Mouse (Mus musculus): ENCODE data around the gene Jazf1. TPM values are rescaled to one million over a fixed set of nuclear protein-coding genes. Genes with fewer than 3 reads are reported as not detected.

The Jazf1 gene
- polyA plus RNA-seq (2016; fragmentation: Nextera tagmentation; extraction: Ambion mirVana): 4.6 and 6.1 TPM in 2 replicates

DNA sequence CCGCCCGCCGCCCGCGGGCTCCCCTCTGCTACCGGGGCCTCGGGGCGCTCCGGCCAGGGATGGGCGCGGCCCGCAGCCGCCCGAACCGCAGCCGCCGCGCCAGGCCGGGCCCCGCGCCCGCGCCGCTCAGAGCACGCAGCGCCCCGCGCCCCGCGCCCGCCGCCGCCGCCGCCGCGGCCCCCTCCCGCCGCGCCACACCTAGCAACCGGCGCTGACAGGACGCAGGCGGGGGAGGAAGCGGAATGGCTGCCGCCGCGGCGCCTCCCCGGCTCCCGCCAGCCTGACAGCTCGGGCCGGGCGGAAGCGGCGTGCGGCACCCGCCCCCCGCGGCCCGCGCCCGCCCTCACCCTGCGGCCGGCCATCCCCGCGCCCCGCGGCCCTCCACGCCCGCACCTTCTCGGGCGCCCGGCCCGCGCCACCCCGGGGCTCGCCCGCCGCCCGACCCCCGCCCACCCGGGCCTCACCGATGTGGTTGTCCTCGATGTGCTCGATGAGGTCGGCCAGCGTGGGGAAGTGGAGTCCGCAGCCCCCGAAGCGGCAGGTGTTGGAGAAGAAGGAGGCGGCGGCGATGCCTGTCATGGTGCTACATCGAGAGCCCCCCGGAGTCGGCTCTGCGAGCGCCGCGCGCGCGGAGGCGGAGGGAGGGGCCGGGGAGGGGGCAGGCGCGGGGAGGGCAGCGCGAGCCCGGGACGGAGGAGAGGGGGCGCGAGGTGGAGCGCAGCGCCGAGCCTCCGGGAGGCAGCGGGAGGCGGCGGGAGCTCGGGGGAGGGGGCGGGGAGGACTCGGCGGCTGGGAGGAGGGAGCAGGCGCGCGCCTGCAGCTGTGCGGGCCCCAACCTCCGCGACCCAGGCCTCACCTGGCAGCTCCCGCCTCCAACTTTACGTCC lies at the start of gene Jazf1:
TSS of gene Jazf1 (minus strand) at position 643 of the 886 bp plus-strand sequence.
- DNase-seq (ENCODE audit: low spot score): peak; percentile 66
- Histone ChIP-seq H3K27me3 (ENCODE audit: insufficient read depth, poor library complexity, severe bottlenecking) (peaks cover 63% of the 10 kb centered on the region), H3K9me3 (no peaks in the 10 kb centered on the region), H3K36me3 (no peaks in the 10 kb centered on the region), H3K27ac (peak within 1 kb of the TSS; percentile 89), H3K4me3 (peak within 1 kb of the TSS; percentile 78), H3K4me1 (replicated peaks) (peaks cover 17% of the 10 kb centered on the region)
- WGBS: 7% methylated on average over 120 of the region's 133 CpGs

DNA sequence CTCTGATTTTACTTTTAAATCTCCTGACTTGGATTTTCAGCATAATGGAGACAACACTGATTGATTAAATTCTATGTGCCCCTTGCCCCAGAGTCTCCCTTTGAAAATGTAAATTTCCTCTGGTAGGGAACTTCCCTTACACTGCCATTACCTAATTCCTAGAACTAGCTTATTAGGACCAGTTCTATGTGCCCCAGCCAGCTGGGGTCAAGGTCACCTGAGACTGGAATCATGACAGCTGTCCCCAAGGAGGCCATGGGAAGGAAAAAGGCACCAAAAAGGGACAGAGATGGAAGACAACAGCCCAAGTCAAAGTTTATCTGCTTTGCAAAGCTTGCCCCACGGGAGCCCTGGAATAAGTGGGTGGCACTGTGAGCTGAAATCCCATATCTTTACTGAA lies 49.4 kb upstream of the Jazf1 start:
- Histone ChIP-seq H3K9me3 (no peaks in the 10 kb centered on the region), H3K27me3 (ENCODE audit: insufficient read depth, poor library complexity, severe bottlenecking) (no peaks in the 10 kb centered on the region), H3K27ac (peak overlapping the region; percentile 12; the same call in 1 of the 2 replicates), H3K4me1 (replicated peaks) (peaks cover 12% of the 10 kb centered on the region), H3K4me3 (no peak overlapping the region), H3K36me3 (no peaks in the 10 kb centered on the region)
- peak; percentile 23 for DNase-seq (ENCODE audit: low spot score)
- WGBS: 66% methylated on average over 1 of the region's 1 CpGs

DNA sequence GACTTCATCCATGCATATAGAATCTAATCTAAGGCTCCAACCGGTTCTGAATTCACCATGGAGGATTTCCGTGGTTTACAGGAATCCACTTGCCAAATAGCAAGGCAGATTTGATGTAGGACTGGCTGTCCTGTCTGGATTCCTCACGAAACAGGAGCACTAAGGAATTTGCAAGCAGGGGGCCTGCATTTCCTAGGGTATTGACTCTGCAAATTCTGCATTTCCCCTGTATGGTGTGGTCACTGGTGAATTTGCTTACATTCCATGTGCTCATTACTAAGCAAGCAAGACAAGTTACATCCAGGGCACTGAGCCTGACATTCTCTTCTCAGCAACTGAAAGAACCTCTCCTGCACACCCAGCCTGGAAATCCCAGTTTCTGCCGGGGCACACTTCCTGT lies 18.4 kb upstream of the Jazf1 start:
- WGBS: 64% methylated on average over 4 of the region's 4 CpGs
- Histone ChIP-seq H3K27ac (no peak overlapping the region), H3K4me1 (replicated peaks) (no peaks in the 10 kb centered on the region; the same call in 1 of the 2 replicates), H3K4me3 (no peak overlapping the region), H3K9me3 (no peaks in the 10 kb centered on the region), H3K36me3 (no peaks in the 10 kb centered on the region), H3K27me3 (ENCODE audit: insufficient read depth, poor library complexity, severe bottlenecking) (no peaks in the 10 kb centered on the region)
- DNase-seq (ENCODE audit: low spot score): no peak

DNA sequence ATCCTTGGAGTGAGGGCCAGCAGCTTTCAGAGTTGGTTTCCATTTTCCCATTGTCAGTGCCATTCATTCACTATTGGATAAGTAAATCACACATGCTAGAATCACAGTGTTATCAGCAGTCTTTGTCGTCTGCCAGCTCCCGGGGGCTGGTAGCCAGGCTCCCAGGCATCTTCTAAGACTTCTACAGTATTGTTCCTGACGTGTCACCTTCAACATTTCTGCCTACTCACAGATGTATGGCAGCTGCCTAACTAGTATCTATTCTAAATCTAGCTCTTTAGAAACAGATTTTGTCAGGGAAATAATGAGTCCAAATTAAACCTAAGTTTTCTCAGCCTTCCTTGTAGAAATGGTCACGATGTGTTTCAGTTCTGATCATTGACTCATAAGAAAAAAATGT lies 12.8 kb upstream of the Jazf1 start:
- Histone ChIP-seq H3K27ac (no peak overlapping the region), H3K4me1 (replicated peaks) (no peaks in the 10 kb centered on the region), H3K36me3 (no peaks in the 10 kb centered on the region), H3K9me3 (no peaks in the 10 kb centered on the region), H3K27me3 (ENCODE audit: insufficient read depth, poor library complexity, severe bottlenecking) (no peaks in the 10 kb centered on the region; the same call in 1 of the 2 replicates), H3K4me3 (no peak overlapping the region)
- no peak for DNase-seq (ENCODE audit: low spot score)
- 86% methylated on average over 4 of the region's 4 CpGs for WGBS

DNA sequence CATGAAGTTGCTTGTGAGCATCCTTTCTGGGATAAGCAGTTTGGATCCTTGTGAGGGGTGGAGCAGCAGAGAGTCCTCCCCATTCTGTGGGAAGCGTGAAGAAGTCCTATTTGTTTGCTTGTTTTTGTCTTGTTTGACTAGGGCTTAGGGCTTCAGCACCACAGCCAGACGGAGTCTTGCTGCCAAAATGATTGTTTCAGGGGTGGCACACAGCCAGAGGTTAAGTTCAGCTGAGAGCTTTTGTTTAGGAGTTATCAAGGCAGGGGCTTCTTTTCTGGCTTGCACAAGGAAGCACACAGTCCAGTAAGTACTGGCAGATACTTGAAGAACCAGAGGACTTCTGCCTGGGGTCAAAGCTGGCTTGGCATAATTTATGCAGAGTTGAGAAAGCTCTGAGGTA lies 10.2 kb upstream of the Jazf1 start:
- Histone ChIP-seq H3K27ac (no peak overlapping the region), H3K4me3 (no peak overlapping the region), H3K4me1 (replicated peaks) (peaks cover 10% of the 10 kb centered on the region; the same call in 1 of the 2 replicates), H3K9me3 (no peaks in the 10 kb centered on the region), H3K27me3 (ENCODE audit: insufficient read depth, poor library complexity, severe bottlenecking) (no peaks in the 10 kb centered on the region; the same call in 1 of the 2 replicates), H3K36me3 (no peaks in the 10 kb centered on the region)
- 41% methylated on average over 2 of the region's 2 CpGs for WGBS
- DNase-seq (ENCODE audit: low spot score): no peak

DNA sequence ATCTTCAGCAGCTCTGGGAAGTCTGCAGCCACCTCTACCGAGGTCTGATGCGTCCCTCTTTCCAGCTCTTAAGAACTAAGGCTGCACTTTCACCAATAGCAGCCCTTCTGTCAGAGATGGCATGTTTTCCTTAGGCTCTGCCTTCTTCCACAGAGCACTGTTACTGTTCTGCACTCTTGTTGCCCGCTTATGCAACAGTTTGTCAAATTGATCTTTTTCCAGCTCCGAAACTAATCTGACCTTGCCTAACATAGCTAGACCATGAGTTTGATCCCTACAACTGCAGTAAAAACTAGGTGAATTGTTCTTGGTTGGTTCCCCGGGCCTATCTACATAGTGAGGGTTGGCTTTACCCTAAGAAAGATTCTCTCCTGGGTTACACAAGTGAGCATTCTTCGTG lies 3.3 kb upstream of the Jazf1 start:
- no peak for DNase-seq (ENCODE audit: low spot score)
- Histone ChIP-seq H3K27me3 (ENCODE audit: insufficient read depth, poor library complexity, severe bottlenecking) (peaks cover 59% of the 10 kb centered on the region), H3K9me3 (no peaks in the 10 kb centered on the region), H3K4me1 (replicated peaks) (peaks cover 27% of the 10 kb centered on the region), H3K36me3 (no peaks in the 10 kb centered on the region), H3K27ac (no peak overlapping the region), H3K4me3 (no peak overlapping the region)
- WGBS: 85% methylated on average over 6 of the region's 6 CpGs

DNA sequence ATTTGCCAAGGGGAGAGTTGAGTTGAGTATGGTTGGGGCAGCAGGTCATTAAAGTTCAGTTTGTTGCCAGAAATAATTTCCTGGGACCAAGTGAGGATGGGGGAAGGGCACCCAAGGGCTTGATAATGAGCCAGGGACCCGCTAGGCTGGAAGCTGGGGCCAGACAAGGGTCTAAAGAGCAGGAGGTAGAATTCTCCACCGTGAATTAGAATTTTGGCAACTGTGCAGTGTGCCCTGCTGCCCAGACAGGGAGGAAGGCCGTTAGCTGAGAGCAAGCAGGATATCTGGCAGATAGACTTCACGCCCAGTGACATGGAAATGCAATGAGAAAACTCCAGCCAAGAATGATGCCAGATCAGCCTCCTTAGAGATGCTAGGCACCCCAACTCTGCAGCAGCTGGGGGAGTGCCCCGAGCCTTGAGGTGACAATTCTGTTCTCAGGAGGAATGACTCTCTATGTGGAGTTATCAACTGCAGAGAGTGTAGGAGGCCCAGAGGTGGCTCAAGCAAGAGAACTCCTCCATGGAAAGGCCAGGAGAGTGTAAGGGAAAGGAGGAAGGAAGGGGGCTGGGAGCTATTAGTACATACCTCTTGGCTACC lies 1.6 kb upstream of the Jazf1 start:
- Histone ChIP-seq H3K27me3 (ENCODE audit: insufficient read depth, poor library complexity, severe bottlenecking) (peaks cover 65% of the 10 kb centered on the region), H3K27ac (no peak overlapping the region), H3K4me1 (replicated peaks) (peaks cover 23% of the 10 kb centered on the region), H3K4me3 (no peak overlapping the region), H3K36me3 (no peaks in the 10 kb centered on the region), H3K9me3 (no peaks in the 10 kb centered on the region)
- no peak for DNase-seq (ENCODE audit: low spot score)
- 37% methylated on average over 5 of the region's 5 CpGs for WGBS

DNA sequence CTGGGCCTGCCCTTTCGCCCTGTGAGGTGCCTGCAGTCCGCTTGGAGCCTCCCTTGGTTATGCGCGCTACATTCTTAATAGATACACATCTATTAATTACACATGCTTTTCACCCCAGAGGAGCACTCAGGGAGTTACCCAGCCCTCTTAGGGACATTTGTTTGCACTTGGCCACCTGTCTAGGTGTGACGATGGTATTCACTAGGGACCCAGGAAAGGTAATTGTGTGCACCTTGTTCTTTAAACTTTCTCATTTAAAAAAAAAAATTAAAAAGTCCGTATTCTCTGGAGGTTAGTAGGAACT lies 396 bp upstream of the Jazf1 start:
- WGBS: 4% methylated on average over 6 of the region's 6 CpGs
- H3K4me1 ChIP-seq (replicated peaks): peaks cover 17% of the 10 kb centered on the region
- no peaks in the 10 kb centered on the region for H3K36me3 ChIP-seq
- H3K27ac ChIP-seq: peak overlapping the region; percentile 89
- H3K9me3 ChIP-seq: no peaks in the 10 kb centered on the region
- DNase-seq (ENCODE audit: low spot score): no peak
- peak overlapping the region; percentile 78 for H3K4me3 ChIP-seq
- H3K27me3 ChIP-seq (ENCODE audit: insufficient read depth, poor library complexity, severe bottlenecking): peaks cover 65% of the 10 kb centered on the region

DNA sequence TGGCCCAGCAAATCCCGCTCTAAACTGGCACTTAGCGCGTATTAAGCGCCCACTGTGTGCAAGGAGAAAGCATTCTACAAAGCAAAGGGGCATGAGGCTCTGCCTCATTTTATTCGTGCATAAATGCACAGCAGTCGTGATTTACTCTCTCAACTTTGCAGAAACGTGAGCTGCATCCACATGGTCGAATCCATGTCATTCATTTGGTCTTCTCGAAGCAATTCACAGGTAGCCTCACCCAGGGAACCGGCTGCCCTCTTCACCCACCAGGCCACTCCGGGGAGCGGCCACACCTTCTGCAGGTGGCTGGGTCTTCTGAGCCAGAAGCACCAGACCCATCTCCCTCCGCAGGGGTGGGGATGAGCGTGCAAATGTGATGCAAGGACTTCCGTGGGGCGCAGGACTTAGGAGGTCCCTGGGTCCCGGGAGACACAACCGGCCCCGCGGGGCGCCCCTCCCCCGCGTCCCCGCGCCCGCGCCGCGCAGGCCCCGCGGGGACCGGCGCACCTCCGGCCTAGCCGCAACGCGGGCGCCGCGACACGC lies 914 bp downstream of the Jazf1 start:
- H3K27ac ChIP-seq: peak overlapping the region; percentile 89
- peaks cover 17% of the 10 kb centered on the region for H3K4me1 ChIP-seq (replicated peaks)
- no peaks in the 10 kb centered on the region for H3K9me3 ChIP-seq
- H3K36me3 ChIP-seq: no peaks in the 10 kb centered on the region
- DNase-seq (ENCODE audit: low spot score): peak; percentile 36
- WGBS: 4% methylated on average over 40 of the region's 41 CpGs
- peaks cover 56% of the 10 kb centered on the region for H3K27me3 ChIP-seq (ENCODE audit: insufficient read depth, poor library complexity, severe bottlenecking)
- peak overlapping the region; percentile 78 for H3K4me3 ChIP-seq

DNA sequence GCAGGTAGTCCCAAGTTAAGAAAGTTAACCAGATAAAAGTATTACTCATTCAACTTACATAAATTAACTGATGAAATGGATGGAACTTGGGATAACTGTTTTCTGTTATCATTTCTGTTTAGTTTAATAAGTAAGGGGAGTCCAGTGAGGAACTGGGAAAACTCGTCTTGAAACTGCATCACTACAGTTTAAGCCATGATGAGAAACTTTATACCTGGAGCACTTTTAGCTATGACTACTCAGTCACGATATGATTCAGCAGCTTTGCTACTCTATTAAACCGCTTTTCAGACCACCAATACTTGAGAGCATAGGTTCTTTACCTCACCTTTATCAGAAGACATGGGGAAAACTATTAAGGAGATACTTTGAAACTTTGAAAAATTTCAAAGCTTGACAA lies 1.5 kb downstream of the Jazf1 start:
- Histone ChIP-seq H3K27ac (no peak overlapping the region), H3K4me1 (replicated peaks) (peaks cover 17% of the 10 kb centered on the region), H3K27me3 (ENCODE audit: insufficient read depth, poor library complexity, severe bottlenecking) (peaks cover 51% of the 10 kb centered on the region), H3K9me3 (no peaks in the 10 kb centered on the region), H3K4me3 (peak overlapping the region; percentile 78), H3K36me3 (no peaks in the 10 kb centered on the region)
- 58% methylated on average over 3 of the region's 3 CpGs for WGBS
- DNase-seq (ENCODE audit: low spot score): no peak

DNA sequence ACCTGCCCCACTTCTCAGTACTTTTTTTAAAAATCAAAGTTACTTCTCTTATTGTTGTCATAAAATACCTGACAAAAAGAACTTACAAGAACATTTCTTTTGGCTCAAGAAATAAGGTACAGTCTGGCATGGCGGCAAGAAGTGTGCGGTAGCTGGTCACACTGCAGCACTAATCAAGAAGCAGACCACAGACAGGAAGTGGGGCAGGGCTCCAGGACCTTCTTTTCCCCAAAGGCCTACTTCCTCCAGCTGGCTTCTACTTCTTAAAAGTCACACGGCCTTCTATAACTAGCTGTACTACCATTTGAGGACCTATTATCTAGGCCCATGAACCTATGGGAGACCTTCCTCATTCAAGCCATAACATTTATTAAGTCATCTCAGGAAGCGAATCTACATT lies 4.4 kb downstream of the Jazf1 start:
- Histone ChIP-seq H3K9me3 (no peaks in the 10 kb centered on the region), H3K36me3 (no peaks in the 10 kb centered on the region), H3K4me3 (no peak overlapping the region), H3K4me1 (replicated peaks) (peaks cover 11% of the 10 kb centered on the region; the same call in 1 of the 2 replicates), H3K27me3 (ENCODE audit: insufficient read depth, poor library complexity, severe bottlenecking) (peaks cover 22% of the 10 kb centered on the region), H3K27ac (no peak overlapping the region)
- no peak for DNase-seq (ENCODE audit: low spot score)
- WGBS: 90% methylated on average over 4 of the region's 4 CpGs

DNA sequence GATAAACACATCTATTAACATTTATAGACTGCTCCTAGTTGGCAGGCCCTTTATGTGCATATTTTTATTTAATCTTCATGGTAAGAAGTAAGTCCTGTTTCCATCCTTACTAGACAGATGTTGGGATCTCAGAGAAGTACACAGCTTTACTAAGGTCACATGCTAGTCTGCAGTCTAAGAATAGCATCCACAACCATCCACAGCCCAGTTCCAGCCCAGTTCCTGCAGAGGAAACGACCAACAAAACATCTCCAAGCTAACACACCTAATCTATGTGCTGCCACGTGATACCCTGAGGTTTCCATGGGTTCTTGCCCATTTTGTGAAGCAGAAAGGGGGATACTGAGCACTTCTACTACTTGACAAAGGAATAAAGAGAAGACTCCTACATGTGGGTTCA lies 13.5 kb downstream of the Jazf1 start:
- Histone ChIP-seq H3K4me1 (replicated peaks) (no peaks in the 10 kb centered on the region), H3K36me3 (no peaks in the 10 kb centered on the region), H3K27me3 (ENCODE audit: insufficient read depth, poor library complexity, severe bottlenecking) (no peaks in the 10 kb centered on the region), H3K4me3 (no peak overlapping the region), H3K27ac (no peak overlapping the region), H3K9me3 (no peaks in the 10 kb centered on the region)
- no peak for DNase-seq (ENCODE audit: low spot score)
- WGBS: 65% methylated on average over 2 of the region's 2 CpGs

DNA sequence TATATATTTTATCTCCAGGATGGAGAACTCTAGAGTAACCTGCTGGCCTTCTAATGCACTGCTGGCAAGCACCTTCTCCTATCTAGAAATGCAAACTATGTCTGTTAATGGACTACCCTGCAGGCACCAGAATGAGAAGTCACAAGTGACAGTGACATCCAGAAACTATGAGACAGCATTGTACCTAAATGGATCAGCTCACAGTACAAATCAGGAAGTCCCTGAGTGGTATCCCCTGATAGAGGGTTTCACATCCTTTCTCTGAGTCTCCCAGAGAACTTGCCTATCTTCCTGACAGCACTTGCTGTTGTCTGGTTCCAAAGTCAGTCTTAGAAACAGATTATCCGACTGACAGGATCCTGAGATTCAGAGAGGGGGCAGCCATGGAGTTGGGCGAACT lies 22.9 kb downstream of the Jazf1 start:
- Histone ChIP-seq H3K4me1 (replicated peaks) (peaks cover 5% of the 10 kb centered on the region; the same call in 1 of the 2 replicates), H3K36me3 (no peaks in the 10 kb centered on the region), H3K27ac (no peak overlapping the region), H3K27me3 (ENCODE audit: insufficient read depth, poor library complexity, severe bottlenecking) (no peaks in the 10 kb centered on the region), H3K9me3 (no peaks in the 10 kb centered on the region), H3K4me3 (no peak overlapping the region)
- no peak for DNase-seq (ENCODE audit: low spot score)
- 91% methylated on average over 2 of the region's 2 CpGs for WGBS

All from hindbrain, embryonic 10.5 days (tissue).